13 mouse cellular contexts compared by ENCODE assay signal in genomic region chr19:60716381-60716780, GRCm38 (mm10).
"Had no signal": no experiment of that assay in that cellular context is flagged by ENCODE, and none has a peak within 500 bp of the region (broad histone marks: within the 10 kb centered on the region; RNA-seq: fewer than 3 reads in every experiment).

No protein-coding gene starts in this region.

- H3K27me3 ChIP-seq: kidney, embryonic 15.5 days; midbrain, embryonic 12.5 days had no signal

- H3K4me1 ChIP-seq: kidney, embryonic 15.5 days; liver, embryonic 13.5 days; midbrain, embryonic 12.5 days had no signal

- DNase-seq: kidney, adult 8-10 months; kidney, postnatal 10 days; kidney, postnatal 36 days; layer of hippocampus, postnatal 36 days; liver, embryonic 13.5 days; lung, adult 2 months; lung, postnatal 14 days; lung, postnatal 4 days; thymus, adult 18-20 months; thymus, postnatal 36 days had no signal

- H3K36me3 ChIP-seq: kidney, embryonic 15.5 days; liver, embryonic 13.5 days; midbrain, embryonic 12.5 days had no signal

- H3K4me2 ChIP-seq: kidney, embryonic 15.5 days; liver, embryonic 13.5 days; midbrain, embryonic 12.5 days had no signal

- H3K9me3 ChIP-seq: kidney, embryonic 15.5 days; liver, embryonic 13.5 days; midbrain, embryonic 12.5 days had no signal

- H3K9ac ChIP-seq: kidney, embryonic 15.5 days; liver, embryonic 13.5 days; midbrain, embryonic 12.5 days had no signal

- H3K27ac ChIP-seq: kidney, embryonic 15.5 days; left cerebral cortex, adult 2 months; liver, embryonic 13.5 days; midbrain, embryonic 12.5 days had no signal

- H3K4me3 ChIP-seq: kidney, embryonic 15.5 days; left cerebral cortex, adult 2 months; liver, embryonic 13.5 days; midbrain, embryonic 12.5 days had no signal
